Mouse (Mus musculus) embryo, embryonic 10 days (tissue): ENCODE results near the gene Arhgef10l.
"Not testable (repeated sequence)": the region's sequence is repeated elsewhere in the genome, so short reads cannot be mapped to it uniquely, and the experiment has no call there.

ENCODE experiments used
- DNase-seq: peaks from one replicate; pipeline ENCODE4 v3.0.0-alpha.2; 2015; ENCODE audit warnings: low spot score

Arhgef10l gene

GRCm38 (mm10) chr4:140569394-140569793, 96.4 kb downstream of the Arhgef10l start:
- no peak for DNase-seq

GRCm38 (mm10) chr4:140567911-140568480, 97.8 kb downstream of the Arhgef10l start:
- no peak for DNase-seq

GRCm38 (mm10) chr4:140566785-140567184, 99.0 kb downstream of the Arhgef10l start:
- no peak for DNase-seq

DNA sequence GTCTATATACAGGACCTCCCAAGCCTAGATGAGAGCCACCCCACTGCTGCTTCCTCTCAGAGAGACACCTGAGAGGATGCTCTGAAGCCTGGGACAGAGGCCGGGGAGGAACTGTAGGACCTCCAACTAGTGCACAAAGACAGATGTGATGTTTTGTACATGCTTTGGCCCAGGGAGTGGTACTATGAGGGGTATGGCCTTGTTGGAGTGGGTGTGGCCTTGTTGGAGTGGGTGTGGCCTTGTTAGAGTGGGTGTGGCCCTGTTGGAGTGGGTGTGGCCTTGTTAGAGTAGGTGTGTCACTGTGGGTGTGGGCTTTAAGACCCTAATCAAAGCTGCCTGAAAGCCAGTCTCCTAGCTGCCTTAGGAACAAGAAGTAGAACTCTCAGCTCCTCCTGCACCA, 101.4 kb downstream of the Arhgef10l start:
- DNase-seq = not testable (repeated sequence)

GRCm38 (mm10) chr4:140562461-140563178, 103.2 kb downstream of the Arhgef10l start:
- DNase-seq = no peak

- DNase-seq = no peak
These were observed 104.1 kb downstream of the Arhgef10l start for GRCm38 (mm10) chr4:140561744-140562143.

GRCm38 (mm10) chr4:140559862-140560261, 106.0 kb downstream of the Arhgef10l start:
- peak; percentile 23 for DNase-seq

- DNase-seq = no peak
These were observed 107.6 kb downstream of the Arhgef10l start for GRCm38 (mm10) chr4:140558193-140558592.

GRCm38 (mm10) chr4:140556561-140556960, 109.3 kb downstream of the Arhgef10l start:
- DNase-seq = no peak

DNA sequence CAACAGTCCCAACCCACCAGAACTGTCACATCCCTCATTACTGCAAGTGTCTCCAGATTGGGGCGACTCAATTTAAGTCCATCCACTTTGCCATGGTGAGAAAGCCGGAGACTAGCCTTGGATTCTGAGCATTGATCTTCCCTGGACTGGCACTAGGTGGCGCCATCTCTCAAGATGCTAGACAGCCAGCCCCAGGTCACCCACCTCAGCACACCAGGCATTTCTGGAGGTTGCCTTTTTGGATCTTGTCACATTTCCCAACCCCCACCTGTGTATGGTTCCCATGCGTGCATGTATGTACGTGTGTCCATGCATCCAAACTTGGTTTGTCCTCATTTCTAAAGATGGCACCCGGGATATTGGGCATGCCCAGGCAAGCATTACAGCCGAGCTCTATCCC, 110.5 kb downstream of the Arhgef10l start:
- DNase-seq = peak; percentile 81

- DNase-seq = no peak
These were observed 111.3 kb downstream of the Arhgef10l start for GRCm38 (mm10) chr4:140554552-140554951.

DNA sequence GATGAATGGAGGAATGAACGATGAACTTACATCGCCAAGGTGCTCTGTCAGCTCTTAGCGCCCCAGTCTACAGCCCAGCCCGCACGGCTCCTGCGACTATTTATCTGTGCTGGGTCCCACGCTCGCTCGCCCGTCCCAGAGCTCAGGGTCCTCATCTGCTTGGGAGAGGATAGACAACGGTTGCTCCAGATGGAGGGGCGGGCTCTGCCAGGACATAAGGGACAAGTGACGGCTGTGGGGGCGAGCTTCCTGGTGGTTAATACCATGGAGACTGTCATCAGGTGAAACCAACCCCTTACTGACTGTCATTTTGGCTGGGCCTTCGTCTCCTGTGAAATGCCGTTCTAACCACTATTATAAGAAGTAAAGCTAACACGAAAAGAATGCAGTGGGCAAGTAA, 114.0 kb downstream of the Arhgef10l start:
- no peak for DNase-seq

GRCm38 (mm10) chr4:140550670-140551069, 115.1 kb downstream of the Arhgef10l start:
- DNase-seq = no peak

DNA sequence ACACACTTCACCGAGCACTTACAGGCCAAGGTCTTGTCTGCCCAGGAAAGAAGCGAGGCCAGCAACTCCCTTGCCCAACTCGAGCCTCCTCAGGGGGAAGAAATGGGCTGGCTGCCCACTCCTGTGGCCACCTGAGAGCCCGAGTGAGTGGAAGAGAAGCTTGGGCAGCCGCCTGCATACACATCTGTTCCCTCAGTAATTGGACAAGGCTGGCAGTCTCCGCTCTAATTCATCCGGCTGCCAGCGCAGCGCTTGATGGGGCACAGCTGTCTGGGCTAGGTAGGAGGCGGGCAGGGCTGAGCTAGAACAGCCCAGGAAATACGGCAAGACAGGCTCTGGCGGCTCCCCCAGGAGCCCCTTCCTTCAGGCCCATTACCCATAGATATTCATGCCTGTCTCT, 115.8 kb downstream of the Arhgef10l start:
- no peak for DNase-seq

DNA sequence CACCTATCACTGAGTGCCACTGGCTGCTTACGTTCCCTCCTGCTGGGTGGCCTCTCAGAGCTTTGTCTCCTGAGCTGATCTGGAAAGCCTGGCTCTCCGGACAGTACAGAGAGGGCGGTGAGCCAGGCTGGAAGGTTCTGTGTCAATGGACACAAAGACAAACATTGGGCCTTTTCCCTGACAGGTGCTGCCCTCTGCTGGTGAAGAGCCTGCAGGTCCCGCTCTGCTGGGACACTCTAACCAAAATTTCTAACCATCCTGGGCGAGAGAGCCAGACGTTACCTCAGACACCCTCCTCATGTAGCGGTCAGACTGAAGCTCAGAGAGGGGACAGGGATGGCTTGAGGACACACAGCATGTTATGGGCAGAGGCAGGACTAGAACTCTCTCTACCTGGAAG, 118.3 kb downstream of the Arhgef10l start:
- DNase-seq = peak; percentile 80

DNA sequence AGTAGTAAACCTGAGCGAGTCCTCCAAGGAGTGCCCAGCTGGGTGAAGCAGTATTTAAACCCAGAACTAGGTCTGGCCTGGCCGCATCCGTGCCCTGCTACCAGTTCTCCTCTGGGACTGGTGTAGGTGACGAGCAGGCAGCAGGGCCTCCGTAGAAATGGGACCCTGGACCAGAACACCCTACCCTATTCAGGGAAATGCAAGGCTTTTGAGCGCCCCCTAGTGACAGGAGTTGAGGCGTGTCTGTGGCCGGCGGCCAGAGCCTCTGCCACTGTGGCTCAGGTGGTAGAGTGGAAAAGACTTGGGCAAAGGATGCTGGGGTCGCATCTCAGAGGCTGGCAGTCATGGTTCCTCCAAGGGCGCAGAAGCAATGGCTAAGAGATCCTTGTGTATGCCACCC, 126.7 kb downstream of the Arhgef10l start:
- peak; percentile 77 for DNase-seq

- no peak for DNase-seq
These were observed 128.2 kb downstream of the Arhgef10l start for GRCm38 (mm10) chr4:140537561-140538021.

DNA sequence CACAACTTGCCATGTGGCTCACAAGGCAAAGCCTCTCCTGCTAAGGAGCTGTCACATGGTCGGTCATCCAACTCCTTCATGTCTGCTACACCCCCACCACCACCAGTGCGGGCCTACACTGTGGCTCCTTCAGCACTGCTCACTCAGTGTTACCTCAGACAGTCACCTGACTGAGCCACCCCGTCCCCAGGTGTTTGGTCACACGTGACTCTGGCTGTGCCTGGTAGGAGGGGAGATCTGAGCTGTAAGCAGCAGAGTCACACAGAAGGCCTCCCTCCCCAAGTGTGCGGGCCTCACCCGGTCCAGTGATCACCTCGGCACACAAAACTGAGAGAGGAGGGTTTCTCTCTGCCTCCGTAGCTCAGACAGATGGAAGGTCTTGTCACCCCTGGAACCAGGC, 130.5 kb downstream of the Arhgef10l start:
- DNase-seq = no peak

GRCm38 (mm10) chr4:140532270-140532669, 133.5 kb downstream of the Arhgef10l start:
- DNase-seq = no peak

DNA sequence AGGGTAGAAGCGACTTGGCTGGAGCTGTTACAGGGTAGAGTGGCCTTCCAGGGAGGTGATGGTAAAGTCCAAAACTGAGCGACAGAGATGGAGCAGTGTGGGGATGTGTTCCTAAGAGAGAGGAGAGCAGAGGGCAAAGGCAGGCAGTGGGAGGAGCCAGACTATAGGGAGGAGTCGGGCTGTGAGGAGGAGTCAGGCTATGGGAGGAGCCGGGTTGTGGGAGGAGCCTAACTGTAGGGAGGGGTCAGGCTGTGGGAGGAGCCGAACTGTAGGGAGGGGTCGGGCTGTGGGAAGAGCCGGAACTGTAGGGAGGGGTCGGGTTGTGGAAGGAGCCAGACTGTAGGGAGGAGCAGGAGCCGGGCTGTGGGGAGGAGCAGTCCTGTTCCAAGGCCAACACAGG, 134.8 kb downstream of the Arhgef10l start:
- DNase-seq = peak; percentile 65

GRCm38 (mm10) chr4:140529735-140530134, 136.1 kb downstream of the Arhgef10l start:
- DNase-seq = no peak

DNA sequence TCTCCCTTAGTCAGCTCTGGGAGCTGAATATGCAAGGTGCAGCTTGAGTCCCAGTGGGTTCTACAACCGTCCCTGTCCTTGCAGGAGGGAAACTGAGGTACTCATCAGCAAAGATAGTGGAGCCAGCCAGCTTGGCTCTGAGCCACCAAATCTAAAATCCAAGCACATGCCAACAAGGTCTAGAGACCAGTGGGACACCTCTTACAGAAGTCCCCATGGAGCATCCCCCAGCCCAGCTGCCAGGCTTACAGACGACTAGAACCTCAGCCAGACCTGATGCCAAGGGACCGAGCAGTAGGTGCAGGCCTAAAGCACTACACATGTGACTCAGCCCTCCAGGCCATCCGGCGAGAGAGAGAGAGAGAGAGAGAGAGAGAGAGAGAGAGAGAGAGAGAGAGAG, 137.4 kb downstream of the Arhgef10l start:
- no peak for DNase-seq

DNA sequence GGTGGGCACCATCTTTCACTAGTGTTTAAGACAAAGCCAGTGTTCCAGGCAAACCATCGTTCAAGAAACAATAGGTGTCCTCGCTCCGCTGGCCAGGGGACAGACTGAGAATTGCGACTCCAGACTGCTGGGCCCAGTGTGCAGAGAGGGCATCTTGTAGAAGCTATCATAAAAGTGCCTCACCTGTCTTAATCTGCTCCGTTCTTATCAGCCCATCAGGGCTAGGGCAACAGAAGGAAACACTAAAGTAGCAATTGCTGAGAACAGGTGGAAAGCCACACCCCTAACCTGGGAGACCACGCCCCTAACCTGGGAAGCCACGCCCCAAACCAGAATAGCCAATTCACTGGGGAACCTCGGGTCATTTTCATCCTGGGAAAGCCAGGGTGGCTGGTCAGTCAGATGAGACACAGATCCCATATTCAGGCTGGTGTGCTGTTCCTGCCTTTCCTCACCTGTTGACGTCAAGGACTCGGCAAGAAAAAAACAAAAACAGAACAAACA, 140.1 kb downstream of the Arhgef10l start:
- DNase-seq = no peak

GRCm38 (mm10) chr4:140524927-140525326, 140.9 kb downstream of the Arhgef10l start:
- no peak for DNase-seq
